Mouse (Mus musculus) kidney, postnatal 14 days (tissue): ENCODE data around the gene Tlk1.
"Not testable (repeated sequence)": the region's sequence is repeated elsewhere in the genome, so short reads cannot be mapped to it uniquely, and the experiment has no call there.

Experiments
- DNase-seq: peaks from one replicate; pipeline ENCODE4 v3.0.0; 2022; ENCODE audit warnings: mixed read lengths

Gene Tlk1

GRCm38 (mm10) chr2:70831709-70832350 lies 6.3 kb upstream of the Tlk1 start:
- DNase-seq = no peak

- DNase-seq = no peak
These were observed 5.2 kb upstream of the Tlk1 start for GRCm38 (mm10) chr2:70830683-70831082.

- DNase-seq = no peak
These were observed 4.5 kb upstream of the Tlk1 start for GRCm38 (mm10) chr2:70829946-70830610.

- DNase-seq = no peak
These were observed 2.3 kb upstream of the Tlk1 start for GRCm38 (mm10) chr2:70827780-70828179.

GRCm38 (mm10) chr2:70826436-70827230 lies 1.1 kb upstream of the Tlk1 start:
- no peak for DNase-seq

- DNase-seq = peak; percentile 85
These were observed 624 bp downstream of the Tlk1 start for GRCm38 (mm10) chr2:70824838-70825370.

- peak; percentile 59 for DNase-seq
These were observed 1.4 kb downstream of the Tlk1 start for GRCm38 (mm10) chr2:70823926-70824800.

- DNase-seq = no peak
These were observed 2.1 kb downstream of the Tlk1 start for GRCm38 (mm10) chr2:70823434-70823833.

- DNase-seq = no peak
These were observed 8.6 kb downstream of the Tlk1 start for GRCm38 (mm10) chr2:70816939-70817338.

GRCm38 (mm10) chr2:70816016-70816415 lies 9.5 kb downstream of the Tlk1 start:
- no peak for DNase-seq

GRCm38 (mm10) chr2:70813608-70814007 lies 11.9 kb downstream of the Tlk1 start:
- DNase-seq = no peak

GRCm38 (mm10) chr2:70811476-70811875 lies 14.1 kb downstream of the Tlk1 start:
- DNase-seq = no peak

- no peak for DNase-seq
These were observed 15.6 kb downstream of the Tlk1 start for GRCm38 (mm10) chr2:70809921-70810320.

- DNase-seq = no peak
These were observed 16.8 kb downstream of the Tlk1 start for GRCm38 (mm10) chr2:70808681-70809080.

GRCm38 (mm10) chr2:70807678-70808077 lies 17.9 kb downstream of the Tlk1 start:
- not testable (repeated sequence) for DNase-seq

- DNase-seq = no peak
These were observed 19.5 kb downstream of the Tlk1 start for GRCm38 (mm10) chr2:70806020-70806419.

- not testable (repeated sequence) for DNase-seq
These were observed 21.8 kb downstream of the Tlk1 start for GRCm38 (mm10) chr2:70803696-70804095.

GRCm38 (mm10) chr2:70802658-70803057 lies 22.9 kb downstream of the Tlk1 start:
- no peak for DNase-seq

- peak; percentile 39 for DNase-seq
These were observed 24.0 kb downstream of the Tlk1 start for GRCm38 (mm10) chr2:70801543-70801942.

- DNase-seq = no peak
These were observed 25.1 kb downstream of the Tlk1 start for GRCm38 (mm10) chr2:70800396-70800795.

- no peak for DNase-seq
These were observed 32.3 kb downstream of the Tlk1 start for GRCm38 (mm10) chr2:70793276-70793675.

- no peak for DNase-seq
These were observed 35.3 kb downstream of the Tlk1 start for GRCm38 (mm10) chr2:70790246-70790645.
